Mouse (Mus musculus) megakaryocyte, embryonic 14.5 days (primary cell): ENCODE results near the gene Ube4b. TPM values are rescaled to one million over a fixed set of nuclear protein-coding genes. Genes with fewer than 3 reads are reported as not detected.

Experiments used
- H3K27me3 ChIP-seq: replicated peaks from 2 replicates; pipeline ENCODE3; 2012; ENCODE audit warnings: inconsistent platforms
- H3K36me3 ChIP-seq: replicated peaks from 2 replicates; pipeline ENCODE3; 2012; ENCODE audit warnings: low read length, inconsistent platforms, mixed read lengths
- H3K4me1 ChIP-seq: 2 replicates; pipeline ENCODE4 v1.6.1; 2012; ENCODE audit warnings: inconsistent platforms
- H3K4me3 ChIP-seq: replicated peaks from 2 replicates; pipeline ENCODE3; 2012; ENCODE audit warnings: moderate library complexity, mild to moderate bottlenecking, inconsistent platforms
- H3K9me3 ChIP-seq: 2 replicates; pipeline ENCODE4 v1.6.1; 2012; ENCODE audit warnings: inconsistent platforms
- FLI1 ChIP-seq: IDR thresholded peaks from 2 replicates; pipeline ENCODE4 v1.6.1; 2012; ENCODE audit warnings: low read length, inconsistent platforms, mixed read lengths
- GATA1 ChIP-seq: IDR thresholded peaks from 3 replicates; pipeline ENCODE4 v1.6.1; 2012; ENCODE audit warnings: mixed read lengths, low read length, inconsistent platforms, borderline replicate concordance
- polyA plus RNA-seq: library from polyadenylated mRNA; stranded (reverse); fragments of >175 nt; gene quantifications from 2 replicates; pipeline ENCODE4 v1.2.3, GENCODE M21; 2012; ENCODE audit warnings: low replicate concordance; ENCODE audit not compliant: insufficient read depth

The Ube4b gene
- polyA plus RNA-seq, 1 experiment = 134 TPM

DNA sequence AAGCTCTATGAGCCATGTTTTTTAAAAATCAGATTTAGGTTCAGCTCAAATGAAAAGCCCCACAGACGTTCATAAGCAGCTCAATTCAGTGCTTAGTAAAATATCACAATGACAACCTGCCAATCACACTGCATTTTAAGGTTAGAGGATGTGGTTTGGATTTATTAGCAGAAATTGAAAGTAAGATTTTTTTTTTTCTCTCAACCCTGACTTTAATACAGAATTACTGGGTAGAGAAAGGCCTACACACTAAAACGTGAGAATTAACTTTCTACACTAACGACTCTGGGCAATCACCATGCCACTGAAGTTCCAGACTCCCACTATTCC lies 118.1 kb downstream of the Ube4b start:
- Histone ChIP-seq H3K9me3 (no peaks in the 10 kb centered on the region), H3K27me3 (peaks cover 38% of the 10 kb centered on the region), H3K4me1 (peaks cover 25% of the 10 kb centered on the region), H3K4me3 (peak overlapping the region; percentile 94), H3K36me3 (no peaks in the 10 kb centered on the region)
- TF ChIP-seq GATA1 (no peak), FLI1 (no peak)

DNA sequence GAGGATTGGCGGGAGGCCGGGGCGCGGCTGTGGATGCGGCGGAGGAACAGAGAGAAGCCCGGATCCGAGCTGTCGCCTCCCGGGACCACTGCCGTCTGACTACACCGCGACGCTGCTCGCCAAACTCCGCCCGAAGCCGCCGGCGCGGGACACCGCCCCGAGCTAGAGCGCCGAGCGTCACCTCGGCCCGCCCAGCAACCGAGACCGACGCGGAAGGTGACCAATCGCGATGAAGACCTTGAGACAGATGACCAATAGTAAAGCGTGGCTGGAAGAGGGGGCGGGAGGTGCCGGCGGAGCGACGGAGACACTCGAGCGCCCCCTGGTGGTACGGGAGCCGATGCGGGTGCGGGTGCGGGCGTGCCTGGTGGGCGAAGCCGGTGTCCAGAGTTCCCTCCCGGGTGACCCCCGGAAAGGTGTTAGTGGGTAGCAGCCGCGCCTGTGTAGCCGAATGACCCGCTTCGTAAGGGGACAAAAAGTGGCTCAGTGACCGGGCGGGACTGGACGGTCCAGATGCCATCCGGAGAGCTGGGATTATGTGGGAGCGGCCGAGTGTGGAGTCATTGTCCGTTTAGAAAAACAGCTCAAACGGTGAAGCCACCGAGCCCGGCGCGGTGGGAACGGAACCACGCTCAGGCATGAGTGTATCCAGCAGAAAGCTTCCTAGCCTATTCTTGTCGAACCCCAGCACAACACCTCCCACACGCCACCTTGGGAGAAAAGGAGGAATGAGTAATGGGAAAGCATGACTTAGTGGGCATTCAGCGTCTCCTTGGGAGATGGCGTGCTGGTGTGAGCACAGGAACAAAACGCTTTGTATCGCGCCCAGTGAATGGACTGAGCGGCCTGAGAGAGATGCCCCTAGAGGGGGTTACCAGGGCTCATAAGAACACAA lies 118.7 kb downstream of the Ube4b start, which contains the start of gene Kif1b:
Gene Kif1b (minus strand): TSS at position 98 of the 895 bp plus-strand sequence.
- Histone ChIP-seq H3K4me3 (peak within 1 kb of the TSS; percentile 94), H3K27me3 (peaks cover 40% of the 10 kb centered on the region), H3K36me3 (no peaks in the 10 kb centered on the region), H3K9me3 (no peaks in the 10 kb centered on the region), H3K4me1 (peaks cover 25% of the 10 kb centered on the region)
- TF ChIP-seq FLI1 = no peak

DNA sequence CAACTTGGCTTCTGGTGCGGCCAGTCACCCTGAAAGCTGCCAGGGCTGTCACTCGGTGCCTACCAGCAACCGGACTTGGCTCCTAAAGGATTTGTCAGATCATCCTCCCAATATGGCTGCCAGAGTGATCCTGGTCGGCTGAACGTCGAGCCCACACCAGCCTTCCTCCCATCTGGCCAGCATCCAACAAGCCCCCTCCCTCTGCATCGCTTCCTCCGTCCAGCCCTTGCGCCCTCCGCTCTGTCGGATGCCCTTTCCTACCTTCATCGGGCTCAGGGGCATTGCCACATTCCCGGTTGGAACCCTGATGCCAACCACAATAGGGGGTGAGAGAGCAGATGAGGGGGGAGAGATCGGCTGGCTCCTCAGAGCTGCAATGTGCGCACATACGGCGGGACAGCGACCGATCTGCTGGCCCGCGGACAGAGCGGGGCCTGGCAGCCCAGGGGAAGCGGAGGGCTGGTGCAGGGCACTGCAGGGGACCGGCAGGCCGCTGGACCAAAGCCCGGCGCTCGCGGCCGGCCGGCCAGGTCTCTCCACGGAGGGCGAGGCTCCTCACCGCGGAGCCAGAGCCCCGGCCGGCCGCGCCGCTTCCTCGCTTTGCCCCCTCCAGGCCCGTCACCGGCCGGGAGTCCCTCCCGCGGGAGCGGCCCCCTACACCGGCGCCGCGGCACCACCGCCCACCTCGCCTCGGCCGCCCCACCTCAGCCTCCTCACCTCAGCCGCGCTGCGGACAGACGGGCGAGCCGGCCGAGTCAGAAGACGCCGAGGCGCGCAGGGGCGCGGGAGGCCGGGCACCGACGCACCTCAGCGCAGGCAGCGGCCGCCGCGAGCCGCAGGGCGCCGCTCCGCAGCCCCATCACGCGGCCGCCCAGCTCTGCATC lies 119.6 kb downstream of the Ube4b start:
- H3K27me3 ChIP-seq = peaks cover 37% of the 10 kb centered on the region
- H3K9me3 ChIP-seq = no peaks in the 10 kb centered on the region
- peaks cover 25% of the 10 kb centered on the region for H3K4me1 ChIP-seq
- TF ChIP-seq GATA1 (no peak), FLI1 (no peak)
- peak overlapping the region; percentile 94 for H3K4me3 ChIP-seq
- no peaks in the 10 kb centered on the region for H3K36me3 ChIP-seq

DNA sequence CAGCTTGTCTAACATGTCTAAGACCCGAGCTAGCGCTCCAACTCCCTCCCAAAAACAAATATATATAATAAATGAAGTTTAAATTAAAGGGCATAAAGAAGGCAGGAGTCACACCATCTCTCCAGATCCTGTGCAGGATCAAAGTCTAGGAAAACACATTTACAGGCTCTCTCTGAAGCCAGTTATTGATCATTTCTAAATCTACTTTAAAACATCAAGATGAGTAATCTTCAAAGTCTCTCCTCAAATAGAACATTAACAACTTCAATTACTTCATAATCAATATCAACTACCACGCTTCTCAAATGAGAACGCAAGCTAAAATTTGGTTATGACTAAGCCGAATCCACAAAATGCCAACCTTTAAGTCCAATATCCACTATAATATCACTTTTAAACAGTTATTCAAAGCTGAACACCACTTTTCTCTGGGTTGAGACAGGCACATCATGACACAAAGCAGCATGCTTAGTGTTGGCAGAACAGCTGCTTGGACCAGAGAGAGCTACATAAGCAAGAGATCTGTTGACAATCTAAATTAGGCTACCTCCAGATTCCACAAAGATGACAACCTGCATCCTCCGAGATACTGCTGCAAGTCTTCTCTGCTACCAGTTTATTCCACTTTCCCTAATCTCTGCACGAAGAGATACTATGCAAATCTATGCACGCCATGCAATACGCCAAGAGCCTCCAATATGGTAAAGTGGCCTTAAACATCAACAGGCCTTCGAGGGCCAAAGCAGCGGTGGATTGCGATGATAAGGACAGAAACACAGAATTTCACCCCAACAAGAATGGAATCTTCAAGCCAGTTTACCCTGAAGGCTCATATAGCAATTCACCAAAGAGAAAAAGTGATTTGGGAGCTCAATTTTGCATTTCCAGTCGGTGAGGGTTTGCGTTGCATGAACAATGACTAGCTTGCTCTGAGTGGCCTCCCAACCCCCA lies 120.5 kb downstream of the Ube4b start:
- Histone ChIP-seq H3K27me3 (peaks cover 42% of the 10 kb centered on the region), H3K9me3 (no peaks in the 10 kb centered on the region), H3K4me3 (peak overlapping the region; percentile 94), H3K4me1 (peaks cover 25% of the 10 kb centered on the region), H3K36me3 (no peaks in the 10 kb centered on the region)
- no peak for TF ChIP-seq GATA1

DNA sequence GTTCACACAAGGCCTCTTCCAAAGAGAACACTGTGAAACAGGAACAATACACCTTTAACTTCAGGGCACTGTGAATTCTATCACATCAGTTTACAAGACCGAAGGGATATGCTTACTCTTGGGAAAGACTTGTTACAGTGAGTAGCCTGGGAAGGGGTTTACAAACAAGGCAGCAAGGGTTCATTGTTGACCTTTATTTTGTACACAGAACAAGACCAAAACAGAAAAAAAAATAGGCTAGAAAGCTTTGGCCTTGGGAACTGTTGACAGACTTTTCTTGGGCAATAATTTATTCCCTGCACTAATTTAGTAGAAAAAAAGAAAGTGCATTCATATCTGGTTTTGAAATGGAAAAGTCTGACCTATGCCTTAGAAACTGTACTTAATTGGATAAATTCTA lies 122.1 kb downstream of the Ube4b start:
- no peaks in the 10 kb centered on the region for H3K36me3 ChIP-seq
- H3K27me3 ChIP-seq = peaks cover 38% of the 10 kb centered on the region
- no peaks in the 10 kb centered on the region for H3K9me3 ChIP-seq
- no peak overlapping the region for H3K4me3 ChIP-seq
- no peak for TF ChIP-seq FLI1
- no peak for TF ChIP-seq GATA1
- peaks cover 25% of the 10 kb centered on the region for H3K4me1 ChIP-seq

DNA sequence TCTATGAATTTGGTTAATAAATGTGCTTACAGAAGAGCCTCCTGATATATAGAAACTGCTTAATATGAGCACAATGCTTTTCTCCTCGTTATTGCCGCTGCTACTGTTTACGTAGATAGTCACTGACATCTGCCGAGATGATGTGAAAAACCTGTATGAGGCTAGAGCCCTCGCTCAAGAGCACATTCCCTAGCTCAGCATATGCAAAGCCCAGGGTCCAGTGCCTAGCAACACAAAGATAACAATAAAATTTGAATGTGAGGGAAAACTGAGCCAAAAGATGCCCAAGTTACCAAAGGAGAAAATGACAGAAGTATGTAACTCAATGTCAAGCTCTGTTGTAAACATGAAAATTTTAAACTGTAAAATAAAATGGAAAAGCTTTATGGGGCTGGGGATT lies 123.0 kb downstream of the Ube4b start:
- Histone ChIP-seq H3K4me3 (no peak overlapping the region), H3K4me1 (peaks cover 19% of the 10 kb centered on the region), H3K9me3 (no peaks in the 10 kb centered on the region), H3K27me3 (peaks cover 33% of the 10 kb centered on the region), H3K36me3 (no peaks in the 10 kb centered on the region)
- no peak for TF ChIP-seq GATA1
- TF ChIP-seq FLI1 = no peak

DNA sequence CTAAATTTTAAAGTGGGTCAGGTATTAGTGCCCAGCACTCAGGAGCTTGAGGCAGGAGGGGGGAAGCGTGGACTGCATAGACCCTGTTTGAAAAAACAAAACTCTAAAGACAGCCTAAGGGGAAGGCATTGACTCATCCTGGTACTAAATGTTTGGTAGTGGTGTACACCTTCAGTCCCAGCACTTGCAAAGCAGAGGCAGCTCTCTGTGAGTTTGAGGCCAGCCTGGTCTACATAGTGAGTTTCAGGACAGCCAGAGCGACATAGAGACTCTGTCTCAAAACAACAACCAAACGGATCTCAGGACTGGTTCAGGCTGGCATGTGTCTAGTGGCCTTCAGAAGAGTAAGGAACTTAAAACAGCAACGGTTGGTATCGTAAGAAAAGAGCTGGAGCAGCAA lies 123.8 kb downstream of the Ube4b start:
- H3K4me1 ChIP-seq = peaks cover 12% of the 10 kb centered on the region
- no peaks in the 10 kb centered on the region for H3K9me3 ChIP-seq
- no peaks in the 10 kb centered on the region for H3K36me3 ChIP-seq
- peaks cover 33% of the 10 kb centered on the region for H3K27me3 ChIP-seq
- H3K4me3 ChIP-seq = no peak overlapping the region
- TF ChIP-seq GATA1 (no peak), FLI1 (no peak)

DNA sequence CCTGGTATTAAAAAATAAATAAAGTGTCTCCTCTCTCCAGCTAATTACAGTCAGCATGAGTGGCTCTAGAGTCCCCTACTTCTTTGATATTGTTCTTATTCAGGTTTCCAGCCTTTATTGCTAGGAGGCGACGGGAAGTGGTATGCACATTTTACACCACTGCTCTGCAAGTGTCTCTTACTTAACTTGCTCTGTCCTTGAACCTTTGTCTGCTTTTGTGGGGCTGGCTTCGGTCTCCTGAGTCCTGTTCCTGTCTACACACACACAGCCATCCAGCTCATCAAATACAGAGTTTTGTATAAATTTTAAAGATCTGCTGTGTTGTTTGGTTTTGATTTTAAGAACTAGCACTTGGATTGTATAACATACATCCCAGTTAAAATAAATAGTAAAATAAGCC lies 124.4 kb downstream of the Ube4b start:
- no peaks in the 10 kb centered on the region for H3K9me3 ChIP-seq
- peaks cover 11% of the 10 kb centered on the region for H3K4me1 ChIP-seq
- no peak for TF ChIP-seq GATA1
- TF ChIP-seq FLI1 = no peak
- H3K27me3 ChIP-seq = peaks cover 30% of the 10 kb centered on the region
- no peak overlapping the region for H3K4me3 ChIP-seq
- H3K36me3 ChIP-seq = no peaks in the 10 kb centered on the region

DNA sequence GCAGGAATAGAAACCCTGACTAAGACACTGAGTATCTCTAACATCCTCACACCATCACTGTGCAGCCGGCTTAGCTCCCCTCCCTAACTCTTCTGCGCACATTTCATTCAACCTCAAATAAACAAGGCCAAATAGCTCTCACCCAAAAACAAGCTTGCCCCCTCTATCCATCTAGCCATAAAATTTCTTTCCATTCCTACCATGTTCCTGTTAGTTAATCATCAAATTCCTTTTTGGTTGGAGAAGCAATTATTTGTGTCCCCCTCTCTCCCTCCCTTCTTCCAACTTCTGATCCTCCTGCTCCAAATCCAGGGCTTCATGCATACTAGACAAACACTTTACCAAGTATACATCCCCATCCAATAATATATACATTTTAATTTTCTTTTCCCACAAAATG lies 130.0 kb downstream of the Ube4b start:
- H3K27me3 ChIP-seq = peaks cover 10% of the 10 kb centered on the region
- TF ChIP-seq FLI1 = no peak
- no peak for TF ChIP-seq GATA1
- H3K9me3 ChIP-seq = no peaks in the 10 kb centered on the region
- no peak overlapping the region for H3K4me3 ChIP-seq
- no peaks in the 10 kb centered on the region for H3K36me3 ChIP-seq
- no peaks in the 10 kb centered on the region; the same call in 1 of the 2 replicates for H3K4me1 ChIP-seq
